Mouse (Mus musculus) adrenal gland, adult 18-20 months (tissue): ENCODE results near the gene Lrrc56. TPM values are rescaled to one million over a fixed set of nuclear protein-coding genes. Genes with fewer than 3 reads are reported as not detected.
"Not testable (repeated sequence)": the region's sequence is repeated elsewhere in the genome, so short reads cannot be mapped to it uniquely, and the experiment has no call there.

Experiments
- DNase-seq, 2 experiments: peaks; one replicate each; pipeline ENCODE4 v3.0.0; 2021 to 2022; ENCODE audit warnings: low spot score in 2 of 2
- total RNA-seq, 2 experiments: library from RNA; stranded (reverse); gene quantifications; 1 replicate in 1 of 2; 2 replicates in 1 of 2; pipeline ENCODE4 v1.2.3; 2021

The Lrrc56 gene
- total RNA-seq, 2 experiments from 2014 or later = 3.9 to 6.9 TPM

DNA sequence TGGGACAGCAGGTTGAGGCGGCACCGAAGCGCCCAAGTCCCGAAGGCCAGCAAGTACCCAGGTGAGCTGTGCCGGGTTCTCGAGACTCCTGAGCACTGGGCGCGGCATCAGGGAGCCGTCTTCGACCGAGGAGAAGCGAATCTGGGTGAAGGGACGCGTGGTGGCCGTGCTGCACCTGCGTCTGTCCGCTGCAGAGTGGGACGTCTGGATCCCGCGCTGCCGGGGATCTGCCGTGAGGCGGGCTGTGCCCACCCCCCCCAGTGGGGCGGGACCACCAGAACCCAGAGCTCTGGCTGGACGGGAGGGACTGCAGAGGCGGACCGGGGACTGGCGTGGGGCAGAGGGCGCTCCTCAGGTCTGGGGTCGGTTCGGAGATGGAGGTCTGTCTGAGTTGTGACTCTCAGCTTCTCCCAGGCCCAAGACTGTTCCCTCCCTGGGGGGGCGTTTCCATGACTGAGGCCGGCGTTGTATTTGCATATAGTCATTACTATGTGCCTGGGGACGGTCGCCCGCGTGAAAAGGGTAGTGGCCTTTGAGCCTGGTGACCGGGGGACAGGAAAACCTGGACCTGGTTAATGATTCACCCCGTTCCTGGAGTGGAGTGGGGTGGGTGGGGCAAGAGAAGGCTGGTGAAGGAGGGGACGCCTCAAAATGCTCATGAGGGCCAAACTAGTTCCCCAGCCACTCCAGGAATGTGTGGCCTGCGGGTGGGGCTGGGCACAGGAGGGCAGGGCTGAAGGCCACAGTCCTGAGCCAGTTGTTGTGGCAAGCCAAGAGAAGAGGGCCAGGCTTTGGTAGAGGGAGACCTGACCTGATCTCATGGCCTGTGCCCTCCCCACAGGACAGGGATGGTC is 22.1 kb downstream of the Lrrc56 start:
- DNase-seq = peak; percentile 29 to 43

DNA sequence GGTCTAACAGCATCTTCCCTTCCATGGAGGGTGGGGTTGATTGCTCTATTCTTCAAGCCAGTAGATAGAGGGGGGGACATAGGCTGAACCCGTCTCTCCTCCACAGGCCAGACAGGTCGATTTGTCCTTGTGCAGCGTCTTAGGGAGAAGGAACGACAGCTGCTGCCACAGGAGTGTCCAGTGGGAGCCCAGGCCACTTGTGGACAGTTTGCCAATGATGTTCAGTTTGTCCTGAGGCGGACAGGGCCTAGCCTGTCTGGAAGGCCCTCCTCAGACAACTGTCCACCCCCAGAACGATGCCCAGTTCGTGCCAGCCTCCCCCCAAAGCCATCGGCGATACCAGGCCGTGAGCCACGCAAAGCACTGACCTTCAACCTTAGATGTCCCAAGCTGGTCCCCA is 22.9 kb downstream of the Lrrc56 start:
- no peak for DNase-seq

DNA sequence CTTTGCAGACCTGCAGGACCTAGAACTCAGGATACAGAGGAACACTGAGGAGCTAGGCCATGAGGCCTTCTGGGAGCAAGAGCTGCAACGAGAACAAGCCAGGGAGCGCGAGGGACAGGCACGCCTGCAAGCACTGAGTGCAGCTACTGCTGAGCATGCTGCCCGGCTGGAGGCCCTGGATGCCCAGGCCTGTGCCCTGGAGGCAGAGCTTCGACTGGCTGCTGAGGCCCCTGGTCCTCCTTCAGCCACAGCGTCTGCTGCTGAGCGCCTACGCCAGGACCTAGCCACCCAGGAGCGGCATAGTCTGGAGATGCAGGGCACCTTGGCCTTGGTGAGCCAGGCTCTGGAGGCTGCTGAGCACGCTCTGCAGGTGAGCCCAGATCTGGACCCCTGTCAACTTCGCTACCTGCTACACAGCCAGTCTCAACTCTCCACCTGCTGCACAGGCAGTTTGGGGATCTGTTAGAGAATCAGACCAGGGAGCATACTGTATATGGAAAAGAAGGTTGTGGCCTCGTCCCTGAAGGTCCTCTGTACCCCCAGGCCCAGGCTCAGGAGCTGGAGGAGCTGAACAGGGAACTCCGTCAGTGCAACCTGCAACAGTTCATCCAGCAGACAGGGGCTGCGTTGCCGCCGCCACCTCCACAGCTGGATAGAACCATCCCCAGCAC is 23.5 kb downstream of the Lrrc56 start:
- DNase-seq = no peak

DNA sequence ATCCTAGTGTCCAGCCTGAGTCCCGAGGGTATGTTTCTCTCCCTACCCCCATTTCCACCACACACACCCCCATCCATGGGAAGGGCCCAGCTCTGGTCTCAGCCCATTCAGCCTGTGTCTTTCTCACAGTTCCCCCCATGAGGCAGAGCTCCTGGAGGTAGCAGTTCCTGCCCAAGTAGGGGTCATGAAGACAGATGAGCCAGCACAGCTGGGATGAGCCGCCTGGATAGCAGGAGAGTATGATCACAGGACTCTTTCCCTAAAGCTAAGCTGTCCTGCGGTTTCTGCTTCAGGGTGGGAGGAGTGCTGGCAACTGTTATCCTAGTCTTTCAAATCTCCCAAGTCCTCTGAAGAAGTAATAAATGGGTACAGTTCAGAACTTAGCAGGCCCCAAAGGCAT is 24.2 kb downstream of the Lrrc56 start:
- no peak for DNase-seq

DNA sequence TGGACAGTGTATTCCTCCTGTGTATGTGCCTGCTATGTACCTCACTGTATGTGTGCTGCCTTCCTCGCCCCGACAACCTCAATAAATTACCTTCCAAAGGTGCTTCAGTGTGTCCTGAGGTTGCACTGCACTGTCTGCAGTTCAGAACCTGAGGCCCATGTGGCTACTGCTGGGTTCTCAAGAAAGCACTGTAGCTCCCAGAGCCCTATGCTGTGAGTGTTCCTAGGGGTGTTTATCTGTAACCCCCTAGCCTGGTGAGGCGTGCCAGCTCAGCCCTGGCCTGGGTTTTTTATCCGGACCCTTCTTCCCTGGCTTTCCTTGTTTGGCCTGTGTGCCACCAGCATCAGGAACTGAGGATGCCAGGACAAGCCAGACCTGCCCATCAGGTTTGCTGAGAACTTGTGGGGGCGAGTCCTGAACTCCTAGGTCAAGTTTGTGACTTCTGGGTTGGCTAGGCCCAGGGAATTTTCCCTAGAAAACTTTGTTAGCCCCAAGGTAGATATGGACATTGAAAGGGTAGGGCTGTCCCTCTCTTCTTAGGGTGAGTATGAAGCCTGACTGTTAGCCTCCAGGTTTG is 24.7 kb downstream of the Lrrc56 start:
- DNase-seq = no peak

DNA sequence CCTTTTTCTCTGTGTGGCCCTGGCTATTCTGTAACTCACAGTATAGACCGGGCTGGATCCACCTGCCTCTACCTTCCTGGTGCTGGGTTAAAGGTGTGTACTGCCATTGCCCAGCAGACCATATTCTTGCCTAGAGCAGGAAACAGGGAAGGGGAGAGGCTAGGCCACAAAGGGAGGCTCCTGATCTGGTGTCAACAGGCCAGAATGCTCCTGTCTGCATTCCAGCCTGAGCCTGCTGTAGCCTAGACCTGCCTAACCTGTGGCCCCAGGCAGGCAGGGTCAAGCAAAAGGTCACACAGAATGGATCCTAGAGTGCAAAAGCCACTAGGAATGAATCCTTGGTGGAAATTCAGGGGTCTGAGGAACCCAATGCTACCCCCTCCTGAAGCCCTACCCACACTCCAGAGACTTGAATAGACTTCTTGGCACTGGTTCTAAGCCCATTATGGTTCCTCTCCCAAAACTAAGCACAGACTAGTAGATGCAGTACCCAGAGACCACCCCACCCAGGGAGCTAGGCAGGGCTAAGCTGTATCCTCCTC is 25.7 kb downstream of the Lrrc56 start:
- no peak for DNase-seq

DNA sequence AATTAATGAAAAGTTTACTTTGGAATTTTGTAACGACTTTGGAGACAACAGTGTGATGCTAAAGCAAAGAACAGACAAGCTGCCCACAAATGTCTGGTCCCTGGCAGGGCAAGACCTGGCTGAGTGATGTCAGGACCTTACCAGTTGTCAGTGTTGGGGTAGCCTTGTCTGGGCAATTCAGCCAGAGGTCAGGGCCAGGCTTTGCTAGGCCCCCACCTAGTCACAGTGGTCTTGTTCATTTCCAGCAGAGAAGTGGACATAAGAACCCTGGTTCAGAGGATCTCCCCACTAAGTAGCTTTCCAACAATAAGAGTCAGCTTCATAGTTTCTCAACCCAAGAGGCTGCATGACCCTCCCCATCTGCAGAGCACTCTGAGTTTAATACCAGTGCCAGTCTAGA is 26.4 kb downstream of the Lrrc56 start:
- DNase-seq = no peak

DNA sequence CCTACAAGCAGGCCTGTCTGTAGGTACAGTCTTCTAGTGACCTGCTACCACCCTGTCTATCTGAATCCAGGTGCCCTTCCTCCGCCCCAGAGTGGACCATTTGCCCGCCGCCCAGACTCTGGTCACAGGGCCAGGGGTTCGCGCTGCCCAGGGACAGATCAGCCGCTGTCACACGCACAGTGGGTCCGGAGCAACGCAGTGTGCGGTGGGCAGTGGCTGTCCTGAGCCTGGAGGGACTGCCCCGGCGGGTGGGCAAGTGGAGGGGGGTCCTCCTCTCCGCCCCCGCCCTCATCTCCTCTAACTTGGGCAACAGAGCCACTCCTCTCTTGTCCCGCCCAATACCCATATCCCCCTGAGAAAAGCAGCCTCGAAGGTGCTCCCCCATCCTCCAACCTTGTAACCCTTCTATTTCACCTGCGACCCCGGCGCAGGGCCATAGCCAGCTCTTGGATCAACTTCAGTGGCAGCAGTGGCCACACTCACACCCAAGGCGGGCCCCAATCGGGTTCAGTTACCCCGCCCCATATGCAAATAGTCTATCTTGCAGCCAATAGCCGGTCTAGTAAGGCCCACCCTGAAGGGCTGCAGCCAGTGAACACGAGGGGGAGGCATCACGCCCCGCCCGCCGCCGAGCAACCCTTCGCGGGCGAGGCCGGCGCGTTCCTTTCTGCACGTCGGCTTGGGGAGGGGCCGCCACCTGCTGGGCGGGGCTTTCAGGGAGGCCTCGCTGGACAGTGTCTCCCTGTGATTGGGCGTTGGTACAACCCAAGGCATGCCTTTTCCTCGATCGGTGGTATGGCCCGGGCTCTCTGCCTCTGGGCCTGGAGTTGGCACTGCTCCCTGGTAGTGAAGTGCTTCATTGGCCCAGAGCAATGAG is 27.5 kb downstream of the Lrrc56 start:
- DNase-seq = peak; percentile 89 to 90

DNA sequence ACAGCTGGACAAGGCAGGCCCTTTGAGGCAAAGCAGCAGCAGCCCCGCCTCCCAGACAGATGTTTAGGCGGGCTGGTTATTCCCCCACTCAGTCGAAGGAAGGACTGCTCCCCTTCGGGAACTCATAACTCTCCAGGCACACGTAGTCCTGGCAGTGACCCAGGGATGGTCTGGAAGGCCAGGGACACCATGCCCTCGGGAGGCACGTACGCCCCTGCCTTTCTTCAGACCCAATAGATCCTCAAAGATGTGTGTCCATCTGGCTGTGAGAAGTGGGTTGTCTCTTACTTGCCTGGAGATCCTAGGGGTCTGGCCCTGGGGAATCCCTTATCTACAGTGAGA is 28.1 kb downstream of the Lrrc56 start:
- DNase-seq = no peak

DNA sequence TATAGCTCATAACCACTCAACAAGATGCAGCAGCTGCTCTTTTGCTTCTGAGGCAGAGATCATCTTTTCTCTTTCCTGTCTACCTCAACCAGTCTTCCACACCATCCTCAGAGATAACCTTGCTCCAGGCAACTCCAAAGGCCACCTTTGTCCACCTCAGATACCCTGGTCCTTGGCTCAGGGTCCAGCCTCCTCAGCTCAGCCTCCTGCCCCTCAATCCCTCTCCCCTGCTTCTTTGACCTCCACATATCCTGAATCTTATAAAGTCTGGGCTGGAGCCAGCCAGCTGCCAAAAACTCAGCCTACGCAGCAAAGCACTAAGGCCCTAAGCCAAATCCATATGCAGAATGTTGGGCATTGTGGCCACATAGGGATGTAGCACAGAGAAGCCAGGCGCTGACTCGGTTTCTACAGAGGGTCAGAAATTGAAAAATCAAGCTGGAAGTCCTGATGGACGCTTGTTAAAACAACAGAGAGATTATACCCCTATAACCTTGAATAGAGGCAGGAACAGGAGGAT is 28.8 kb downstream of the Lrrc56 start:
- DNase-seq = no peak

DNA sequence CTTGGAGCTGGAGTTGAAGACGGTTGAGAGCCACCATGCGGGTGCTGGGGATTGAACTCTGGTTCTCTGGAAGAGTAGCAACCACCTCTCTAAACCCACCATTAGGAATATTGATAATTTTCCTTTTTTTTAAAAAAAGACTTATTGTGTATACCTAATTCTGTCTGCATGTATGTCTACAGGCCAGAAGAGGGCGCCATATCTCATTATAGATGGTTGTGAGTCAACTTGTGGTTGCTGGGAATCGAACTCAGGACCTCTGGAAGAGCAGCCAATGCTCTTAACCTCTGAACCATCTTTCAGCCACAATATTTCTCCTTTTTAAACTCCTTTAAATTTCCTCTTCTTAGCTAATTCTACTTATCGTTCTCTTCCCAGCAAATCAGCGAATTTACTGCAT is 32.6 kb downstream of the Lrrc56 start:
- DNase-seq = no peak

DNA sequence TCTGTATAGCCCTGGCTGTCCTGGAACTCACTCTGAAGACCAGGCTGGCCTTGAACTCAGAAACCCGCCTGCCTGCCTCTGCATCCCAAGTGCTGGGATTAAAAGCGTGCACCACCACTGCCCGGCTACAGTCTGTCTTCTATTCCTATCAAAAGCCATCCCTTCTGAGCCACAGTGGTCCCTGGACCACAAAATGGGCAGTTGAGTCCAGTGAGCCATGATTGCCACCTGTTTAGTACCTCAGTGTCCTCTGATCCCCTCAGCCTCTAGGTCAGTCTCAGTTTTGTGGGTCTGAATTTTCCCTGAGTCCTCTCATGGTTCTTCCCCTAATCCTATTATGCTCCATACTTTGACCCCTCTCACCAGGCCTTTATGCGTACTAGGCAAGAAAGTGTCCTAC is 33.8 kb downstream of the Lrrc56 start:
- DNase-seq = no peak

DNA sequence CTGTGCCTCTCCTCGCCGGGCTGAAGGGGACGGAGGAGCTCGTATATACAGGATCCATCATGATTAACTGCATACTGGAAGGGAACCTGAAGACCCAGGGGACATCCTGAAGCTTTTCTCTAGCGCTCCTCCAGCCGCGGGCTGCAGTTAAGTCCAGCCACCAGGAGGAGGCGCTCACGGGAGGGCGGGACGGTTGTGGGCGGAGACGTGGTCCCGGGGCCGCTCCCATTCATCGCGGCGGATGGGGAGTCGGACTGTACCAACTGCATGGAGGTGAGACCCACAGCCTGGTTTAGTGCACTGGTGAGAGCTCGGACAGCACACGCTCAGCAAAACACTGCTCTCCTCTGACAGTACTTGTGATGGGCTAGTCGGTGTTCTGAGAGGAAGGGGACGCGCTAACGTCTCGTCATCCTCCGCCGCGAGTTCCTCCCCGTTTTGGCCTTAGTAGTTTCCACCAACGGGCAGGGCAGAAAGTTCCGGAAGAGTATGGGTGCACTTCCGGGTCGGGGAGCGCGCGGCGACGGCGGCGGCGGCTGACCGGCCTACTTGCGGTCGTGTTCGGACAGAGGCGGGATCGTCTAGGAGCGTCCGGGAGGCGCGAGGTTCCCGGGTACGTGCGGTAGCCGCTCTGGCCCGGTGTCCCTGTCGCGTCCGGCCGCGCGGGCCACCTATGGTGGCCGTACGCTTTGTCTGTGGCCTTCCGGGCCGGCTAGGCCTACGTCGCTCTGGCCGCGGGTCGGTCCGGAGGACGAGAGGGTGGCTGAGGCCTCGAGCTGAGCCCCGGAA is 34.5 kb downstream of the Lrrc56 start, which contains the start of gene Phrf1:
Gene Phrf1, plus strand, starts transcription at position 506 of the 789 bp plus-strand sequence.
- peak; percentile 96 to 97 for DNase-seq

DNA sequence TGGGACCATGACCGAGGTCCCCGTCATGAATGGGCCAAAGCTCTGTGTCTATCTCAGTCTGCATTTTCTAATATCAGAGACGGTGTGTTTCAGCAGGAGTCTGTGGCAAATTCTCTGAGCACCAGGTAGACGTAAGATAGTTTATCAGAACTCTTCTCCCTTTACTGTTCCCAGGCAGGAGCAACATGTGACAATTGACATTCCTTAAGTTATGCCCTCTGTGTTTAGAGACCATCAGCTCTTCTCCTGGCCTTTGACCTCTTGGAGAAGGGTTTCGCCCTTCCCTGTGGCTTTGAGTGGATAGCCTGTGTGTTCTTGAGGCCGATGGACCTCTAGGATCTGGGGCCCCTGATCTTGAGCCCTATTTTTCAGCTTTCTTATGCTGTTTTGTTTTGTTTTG is 35.7 kb downstream of the Lrrc56 start:
- no peak for DNase-seq

DNA sequence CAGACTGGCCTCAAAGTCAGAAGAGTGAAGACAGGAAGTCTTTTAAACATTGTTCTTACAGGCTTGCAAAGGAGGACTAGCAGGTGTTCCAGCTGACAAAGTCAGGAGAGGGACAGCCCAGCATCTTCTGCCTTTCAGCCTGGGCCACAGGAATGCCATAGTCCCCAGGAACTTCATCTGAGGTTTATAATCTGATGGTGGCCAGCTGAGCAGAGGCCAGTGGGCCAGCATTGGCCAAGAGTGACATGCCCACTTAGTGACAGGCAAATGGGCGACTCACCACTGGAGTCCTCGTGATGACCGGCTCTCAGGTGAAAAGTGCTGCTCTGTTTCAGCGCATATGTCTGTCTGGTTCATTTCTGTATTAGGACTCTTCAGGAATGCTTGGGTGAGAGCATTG is 36.6 kb downstream of the Lrrc56 start:
- DNase-seq = no peak

DNA sequence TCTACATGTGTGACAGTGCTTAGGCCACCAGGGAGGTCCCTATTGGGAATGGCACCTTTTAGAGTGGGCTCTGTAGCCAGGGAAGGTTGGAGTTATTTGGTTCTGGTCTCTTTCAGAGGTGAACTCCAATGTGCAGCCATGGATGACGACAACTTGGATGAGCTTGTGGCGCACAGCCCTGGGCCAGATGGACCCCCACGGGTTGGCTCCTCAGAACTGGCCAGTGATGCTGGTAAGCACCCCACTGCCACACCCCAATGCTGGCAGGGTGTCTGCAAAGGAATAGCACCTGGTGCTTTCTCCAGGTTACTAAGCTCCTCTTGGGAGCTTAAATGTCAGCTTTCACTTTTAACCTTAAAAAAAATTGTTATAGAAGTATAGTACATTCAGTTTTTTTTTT is 37.2 kb downstream of the Lrrc56 start:
- DNase-seq = no peak

DNA sequence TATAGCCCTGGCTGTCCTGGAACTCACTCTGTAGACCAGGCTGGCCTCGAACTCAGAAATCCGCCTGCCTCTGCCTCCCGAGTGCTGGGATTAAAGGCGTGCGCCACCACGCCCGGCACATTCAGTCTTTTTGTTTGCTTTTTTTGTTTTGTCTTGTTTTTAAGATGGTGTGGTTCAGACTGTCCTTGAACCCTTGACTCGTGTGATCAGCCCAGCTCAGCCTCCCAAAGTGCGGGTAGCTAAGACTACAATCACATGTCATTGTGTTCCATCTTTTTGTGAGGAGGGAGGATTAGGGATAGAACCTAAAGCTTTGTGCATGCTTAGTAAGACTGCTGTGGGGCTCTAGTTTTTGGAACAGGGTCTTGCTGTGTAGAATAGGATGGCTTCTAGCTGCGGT is 37.6 kb downstream of the Lrrc56 start:
- DNase-seq = no peak

DNA sequence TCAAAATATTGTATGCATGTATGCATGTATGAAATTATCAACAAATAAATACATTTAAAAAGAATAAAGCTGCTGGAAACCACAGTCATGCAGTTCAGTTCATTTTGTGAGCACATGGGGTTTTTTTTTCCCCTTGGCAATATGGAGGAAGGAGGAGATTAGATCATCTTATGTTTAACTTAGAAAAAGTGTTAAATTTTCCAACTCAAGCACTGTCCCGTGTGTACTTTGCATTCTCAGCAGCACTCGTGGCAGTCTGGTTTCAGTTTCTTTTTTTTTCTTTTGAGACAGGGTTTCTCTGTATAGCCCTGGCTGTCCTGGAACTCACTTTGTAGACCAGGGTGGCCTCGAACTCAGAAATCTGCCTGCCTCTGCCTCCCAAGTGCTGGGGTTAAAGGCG is 56.5 kb downstream of the Lrrc56 start:
- DNase-seq = not testable (repeated sequence)

DNA sequence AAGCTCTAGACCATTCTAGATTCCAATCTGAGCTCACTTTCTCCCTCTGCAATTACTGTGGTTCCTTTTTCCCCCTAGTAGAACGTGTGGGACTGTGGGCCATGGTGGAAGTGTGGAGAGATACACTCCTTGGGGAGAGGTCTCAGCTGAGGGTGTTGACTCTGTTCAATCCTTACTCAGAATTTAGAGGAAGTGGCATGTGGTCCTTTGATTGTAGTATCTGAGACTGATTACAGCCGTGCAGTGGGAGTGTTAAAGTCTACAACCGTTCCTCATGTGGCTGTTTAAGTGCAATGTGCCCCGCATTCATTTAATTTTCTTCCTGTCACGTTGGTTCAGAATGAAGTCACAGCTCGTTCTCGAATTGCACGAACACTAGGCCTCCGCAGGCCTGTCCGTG is 62.2 kb downstream of the Lrrc56 start:
- no peak for DNase-seq
